Mouse (Mus musculus) heart, postnatal 36 days (tissue): ENCODE results near the gene Olfr507. TPM values are rescaled to one million over a fixed set of nuclear protein-coding genes. Genes with fewer than 3 reads are reported as not detected.
"Not testable (repeated sequence)": the region's sequence is repeated elsewhere in the genome, so short reads cannot be mapped to it uniquely, and the experiment has no call there.

Experiments
- DNase-seq, 2 experiments: peaks; one replicate each; pipeline ENCODE4 v3.0.0; 2021 to 2022
- intact Hi-C: fragments of 180-260 bp; cut with DNase I; formaldehyde crosslinking; loops from one replicate; pipeline ENCODE4 v1.15.1; 2025
- total RNA-seq, 2 experiments: library from RNA; stranded (reverse); gene quantifications; 2 replicates each; pipeline ENCODE4 v1.2.3; 2021

Gene Olfr507
- not detected for total RNA-seq

- no peak for DNase-seq
- intact Hi-C loops = no loop called here
These were observed at the start of gene Olfr507 for GRCm38 (mm10) chr7:108621514-108621913. Gene Olfr507 (plus strand): TSS chr7:108621814.

GRCm38 (mm10) chr7:108589797-108590196, 31.8 kb upstream of the Olfr507 start:
- intact Hi-C loops = no loop called here
- no peak for DNase-seq

GRCm38 (mm10) chr7:108601916-108602315, 19.7 kb upstream of the Olfr507 start:
- intact Hi-C loops, DNase-seq: not testable (repeated sequence)

GRCm38 (mm10) chr7:108610487-108610886, 11.1 kb upstream of the Olfr507 start, which contains the start of gene Olfr506:
Gene Olfr506 (plus strand): TSS chr7:108610787.
- intact Hi-C loops = no loop called here
- no peak for DNase-seq

GRCm38 (mm10) chr7:108614110-108614509, 7.5 kb upstream of the Olfr507 start:
- intact Hi-C loops = no loop called here
- DNase-seq = no peak

GRCm38 (mm10) chr7:108616781-108617180, 4.8 kb upstream of the Olfr507 start:
- DNase-seq, intact Hi-C loops: not testable (repeated sequence)

GRCm38 (mm10) chr7:108629694-108630093, 8.1 kb downstream of the Olfr507 start, which contains the start of gene Olfr508:
Gene Olfr508 (plus strand): TSS chr7:108629994.
- no peak for DNase-seq
- intact Hi-C loops = no loop called here

GRCm38 (mm10) chr7:108651806-108652205, 30.2 kb downstream of the Olfr507 start, which contains the start of gene Olfr509:
Gene Olfr509 (minus strand): TSS chr7:108651906.
- no peak for DNase-seq
- intact Hi-C loops = no loop called here

GRCm38 (mm10) chr7:108662419-108662818, 40.8 kb downstream of the Olfr507 start:
- intact Hi-C loops = no loop called here

GRCm38 (mm10) chr7:108666118-108666517, 44.5 kb downstream of the Olfr507 start, which contains the start of gene Olfr510:
Gene Olfr510 (plus strand): TSS chr7:108666418.
- intact Hi-C loops = no loop called here
- no peak for DNase-seq

More at GRCm38 (mm10) chr7:108662419-108662818, 40.8 kb downstream of the Olfr507 start:
- no peak for DNase-seq

- intact Hi-C loops = no loop called here
- no peak for DNase-seq
These were observed 49.4 kb downstream of the Olfr507 start for GRCm38 (mm10) chr7:108671058-108671457.

Other genes with a start within 250 kb of the Olfr507 start
- gene Olfr495, start 228.6 kb upstream of the Olfr507 start, total RNA-seq = not detected
- not detected for gene Olfr497, start 201.4 kb upstream of the Olfr507 start, total RNA-seq
- gene Olfr498, start 156.5 kb upstream of the Olfr507 start, total RNA-seq = not detected
- gene Olfr502, start 96.7 kb upstream of the Olfr507 start, total RNA-seq = not detected
- not detected for gene Olfr503, start 77.3 kb upstream of the Olfr507 start, total RNA-seq
- gene Olfr504, start 56.0 kb upstream of the Olfr507 start, total RNA-seq = not detected
- not detected for gene Olfr506, start 11.0 kb upstream of the Olfr507 start, total RNA-seq
- gene Olfr508, start 8.2 kb downstream of the Olfr507 start, total RNA-seq = not detected
- gene Olfr509, start 30.1 kb downstream of the Olfr507 start, total RNA-seq = not detected
- not detected for gene Olfr510, start 44.6 kb downstream of the Olfr507 start, total RNA-seq
- not detected for gene Olfr512, start 91.5 kb downstream of the Olfr507 start, total RNA-seq
- gene Olfr513, start 129.2 kb downstream of the Olfr507 start, total RNA-seq = not detected
- not detected for gene Olfr514, start 204.2 kb downstream of the Olfr507 start, total RNA-seq
- gene Olfr516, start 228.7 kb downstream of the Olfr507 start, total RNA-seq = not detected